Mouse (Mus musculus): Measurements from ENCODE around the gene Fgfbp1.

- TF ChIP-seq CTCF (IDR thresholded peaks at IDR 0.05; ENCODE audit: low read depth, low read length) (peak; percentile 8; the same call in 1 of the 2 replicates), POLR2A (IDR thresholded peaks at IDR 0.05; ENCODE audit: borderline replicate concordance, low read depth, low read length) (0 out of 2 replicates have a peak, but pooled peaks have one; percentile 52)
These were observed 32.8 kb downstream of the Fgfbp1 start for GRCm38 (mm10) chr5:43948748-43949275.
